Mouse (Mus musculus) adrenal gland, adult 18-20 months (tissue): Measurements from ENCODE around the gene Haghl. TPM values are rescaled to one million over a fixed set of nuclear protein-coding genes. Genes with fewer than 3 reads are reported as not detected.

Experiments used
- DNase-seq, 2 experiments: peaks; one replicate each; pipeline ENCODE4 v3.0.0; 2021 to 2022; ENCODE audit warnings: low spot score in 2 of 2
- long read RNA-seq, 2 experiments: library from polyadenylated mRNA; stranded (forward); transcript quantifications; one replicate each; pipeline ENCODE4 v2.0.0; 2021
- total RNA-seq, 2 experiments: library from RNA; stranded (reverse); gene quantifications; 1 replicate in 1 of 2; 2 replicates in 1 of 2; pipeline ENCODE4 v1.2.3; 2021

Gene Haghl
- total RNA-seq: 10 to 100 TPM; 17.4 to 23.7 TPM
- long read RNA-seq, experiment 1, partial matches to known transcripts: 1 of 5 reads
- long read RNA-seq, experiment 1, other reads (novel, unspliced or antisense): 2 of 5 reads
- long read RNA-seq, experiment 2, transcript Haghl-201 (9 exons, 1,405 nt): major isoform, 35 of 49 reads
- long read RNA-seq, experiment 2, partial matches to known transcripts: 7 of 49 reads
- long read RNA-seq, experiment 2, other reads (novel, unspliced or antisense): 3 of 49 reads

DNA sequence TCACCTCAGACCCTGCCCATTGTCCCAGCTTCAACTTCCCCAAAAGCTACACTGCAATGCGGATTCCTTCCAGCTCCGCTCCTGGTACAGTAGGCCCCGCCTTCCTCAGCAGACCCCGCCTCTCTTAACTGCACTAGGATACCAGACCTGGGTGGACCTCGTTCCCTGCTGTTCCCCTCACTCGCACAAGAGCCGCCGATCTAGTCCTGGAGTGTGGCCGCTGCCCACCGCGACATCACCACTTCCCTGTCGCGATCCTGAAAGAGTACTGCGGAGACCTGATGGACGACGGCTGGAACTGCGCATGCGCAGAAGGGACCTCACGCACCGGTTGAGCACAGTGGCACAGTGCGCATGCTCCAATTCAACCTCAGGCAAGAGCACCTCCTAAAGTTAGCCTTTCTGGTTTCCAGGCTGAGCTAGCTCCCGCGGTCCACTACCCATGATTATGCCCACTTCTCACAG lies at the start of gene Haghl:
Haghl (minus strand) TSS at position 393 of the 465 bp plus-strand sequence.
- peak; percentile 92 for DNase-seq

- no peak for DNase-seq
These were observed 49.2 kb upstream of the Haghl start for GRCm38 (mm10) chr17:25834595-25835222.

- no peak for DNase-seq
These were observed 48.6 kb upstream of the Haghl start for GRCm38 (mm10) chr17:25833961-25834594.

DNA sequence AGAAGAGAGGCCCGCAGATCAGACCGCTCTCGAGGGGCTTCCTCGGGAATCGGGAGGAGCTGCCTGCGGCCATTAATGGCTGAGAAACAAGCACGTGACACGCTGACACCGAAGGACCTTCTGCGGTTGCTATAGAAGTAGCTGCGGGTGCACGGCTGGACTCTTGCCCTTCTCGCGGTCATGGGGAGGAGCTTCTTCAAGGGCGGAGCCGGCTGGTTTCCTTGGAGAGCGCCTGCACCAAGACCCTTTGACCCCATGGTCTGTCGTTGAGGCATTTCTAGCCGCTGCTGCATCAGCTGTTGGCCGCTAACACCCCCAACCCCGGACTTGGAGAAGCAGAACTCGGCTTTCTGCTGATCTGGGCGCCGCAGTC lies 47.8 kb upstream of the Haghl start, which contains the start of gene Stub1:
Stub1 (minus strand) TSS at position 114 of the 373 bp plus-strand sequence.
- peak; percentile 85 to 88 for DNase-seq

- DNase-seq: peak; percentile 99
These were observed 47.2 kb upstream of the Haghl start for GRCm38 (mm10) chr17:25832436-25833290.

DNA sequence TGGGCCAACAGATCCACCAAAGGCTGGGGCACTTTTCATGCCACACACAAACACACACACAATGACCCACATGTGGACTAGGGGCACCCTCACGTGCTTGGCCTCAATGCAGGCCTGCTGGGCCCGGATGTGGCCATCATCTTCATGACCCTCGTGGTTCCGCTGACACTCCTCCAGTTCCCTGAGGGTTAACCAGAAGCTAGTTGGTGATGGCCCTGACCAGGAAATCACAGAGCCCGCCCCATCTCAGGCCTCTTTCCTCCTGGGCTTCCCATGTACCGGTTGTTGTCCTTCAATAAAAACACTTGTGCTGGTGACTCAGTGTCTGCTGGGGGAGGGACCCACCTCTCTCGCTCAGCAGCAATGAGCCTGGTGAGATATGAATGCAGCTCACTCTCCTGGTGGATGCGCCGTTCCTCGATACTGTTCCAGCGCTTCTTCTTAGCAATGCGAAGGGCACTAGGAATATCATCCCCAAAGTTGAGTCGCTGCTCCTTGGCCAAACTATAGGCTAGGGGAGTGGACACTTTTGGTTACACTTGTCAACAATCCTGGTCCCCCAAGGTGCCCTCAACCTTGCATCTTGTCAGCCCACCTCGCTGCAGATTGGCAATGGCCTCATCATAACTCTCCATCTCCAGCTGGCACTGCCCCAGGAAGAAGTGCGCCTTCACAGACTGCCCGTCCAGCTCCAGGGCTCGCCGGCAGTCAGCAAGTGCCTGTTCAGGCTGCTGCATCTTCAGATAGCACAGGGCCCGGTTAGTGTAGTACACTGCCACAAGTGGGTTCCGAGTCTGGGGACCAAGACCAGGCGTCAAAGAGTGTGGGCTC lies 46.2 kb upstream of the Haghl start:
- DNase-seq: no peak

GRCm38 (mm10) chr17:25830806-25831431 lies 45.4 kb upstream of the Haghl start:
- no peak for DNase-seq

DNA sequence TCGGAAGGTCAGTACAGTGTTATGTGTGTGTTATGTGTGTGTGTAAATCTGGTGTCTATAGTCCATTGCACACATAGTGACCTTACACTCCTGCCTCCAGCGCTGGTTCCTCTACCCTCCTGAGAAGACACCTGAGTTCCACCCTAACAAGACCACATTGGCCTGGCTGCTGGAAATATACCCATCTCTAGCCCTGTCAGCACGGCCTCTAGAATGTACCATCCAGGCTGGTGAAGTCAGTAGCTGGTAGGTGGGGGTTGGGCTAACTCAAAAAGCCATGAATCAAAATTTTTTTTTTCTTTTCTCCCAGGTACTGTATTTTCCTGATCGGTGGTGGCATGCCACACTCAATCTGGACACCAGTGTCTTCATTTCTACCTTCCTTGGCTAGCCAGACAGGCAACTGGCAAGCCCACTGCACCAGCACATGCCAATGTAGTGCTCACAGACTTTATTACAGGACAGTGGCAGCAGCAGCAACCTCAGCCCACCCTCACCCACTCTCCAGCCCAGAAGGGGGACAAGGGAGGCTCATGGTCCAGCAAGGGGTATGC lies 44.8 kb upstream of the Haghl start:
- no peak for DNase-seq

GRCm38 (mm10) chr17:25829558-25830017 lies 44.1 kb upstream of the Haghl start:
- no peak for DNase-seq

- DNase-seq: peak; percentile 70 to 77
These were observed 43.5 kb upstream of the Haghl start, which contains the start of gene Jmjd8 for GRCm38 (mm10) chr17:25828712-25829557. Gene Jmjd8 (plus strand): TSS chr17:25828867.

DNA sequence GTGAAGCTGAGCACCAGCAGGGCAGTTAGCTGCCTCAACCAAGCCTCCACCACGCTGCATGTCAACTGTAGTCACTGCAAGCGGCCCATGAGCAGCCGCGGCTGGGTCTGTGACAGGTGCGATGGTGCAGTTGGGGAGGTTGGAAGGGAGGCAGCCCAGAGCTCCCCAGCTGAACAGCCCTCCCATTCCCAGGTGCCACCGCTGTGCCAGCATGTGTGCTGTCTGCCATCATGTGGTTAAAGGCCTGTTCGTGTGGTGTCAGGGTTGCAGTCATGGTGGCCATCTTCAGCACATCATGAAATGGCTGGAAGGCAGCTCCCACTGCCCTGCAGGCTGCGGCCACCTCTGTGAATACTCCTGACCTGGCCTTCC lies 42.7 kb upstream of the Haghl start:
- no peak for DNase-seq

DNA sequence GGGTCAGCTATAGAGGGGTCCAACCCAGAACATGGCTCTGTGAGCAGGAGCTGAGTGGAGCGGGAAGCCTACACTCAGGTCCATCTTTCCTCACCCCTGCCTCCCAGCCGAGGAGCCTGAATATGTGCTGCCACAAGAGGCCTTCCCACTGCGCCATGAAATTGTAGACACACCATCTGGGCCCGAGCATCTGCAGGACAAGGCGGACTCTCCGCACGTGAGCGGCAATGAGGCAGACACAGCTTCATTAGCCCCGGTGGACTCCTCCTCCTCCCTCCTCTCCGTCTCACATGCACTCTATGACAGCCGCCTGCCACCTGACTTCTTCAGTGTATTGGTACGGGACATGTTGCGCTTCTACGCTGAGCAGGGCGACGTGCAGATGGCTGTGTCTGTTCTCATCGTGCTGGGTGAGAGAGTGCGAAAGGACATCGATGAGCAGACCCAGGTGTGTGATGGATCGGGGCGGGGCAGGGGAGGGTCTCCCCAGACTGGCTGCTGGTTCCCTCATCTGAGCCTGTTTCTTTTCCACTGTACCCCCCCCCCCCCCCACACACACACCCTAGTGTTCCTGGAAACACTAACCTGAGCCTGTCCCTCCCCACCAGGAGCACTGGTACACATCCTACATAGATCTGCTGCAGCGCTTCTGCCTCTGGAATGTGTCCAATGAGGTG lies 42.2 kb upstream of the Haghl start:
- no peak for DNase-seq

DNA sequence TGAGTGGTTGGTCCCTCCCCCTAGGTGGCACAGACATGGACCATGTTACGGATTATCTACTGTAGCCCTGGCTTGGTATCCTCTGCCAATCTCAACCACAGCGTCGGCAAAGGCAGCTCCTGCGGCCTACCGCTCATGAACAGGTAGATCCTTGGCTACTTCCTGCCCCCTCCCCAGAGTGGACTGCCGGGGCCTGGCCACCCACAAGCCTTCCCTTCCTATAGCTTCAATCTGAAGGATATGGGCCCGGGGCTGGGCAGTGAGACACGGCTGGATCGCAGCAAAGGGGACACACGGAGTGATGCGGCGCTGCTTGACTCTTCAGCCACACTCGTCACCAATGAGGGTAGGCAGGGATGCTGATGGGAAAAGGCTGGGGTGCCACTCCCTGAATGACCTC lies 41.5 kb upstream of the Haghl start:
- no peak for DNase-seq

- DNase-seq: no peak
These were observed 40.6 kb upstream of the Haghl start for GRCm38 (mm10) chr17:25825984-25826570.

DNA sequence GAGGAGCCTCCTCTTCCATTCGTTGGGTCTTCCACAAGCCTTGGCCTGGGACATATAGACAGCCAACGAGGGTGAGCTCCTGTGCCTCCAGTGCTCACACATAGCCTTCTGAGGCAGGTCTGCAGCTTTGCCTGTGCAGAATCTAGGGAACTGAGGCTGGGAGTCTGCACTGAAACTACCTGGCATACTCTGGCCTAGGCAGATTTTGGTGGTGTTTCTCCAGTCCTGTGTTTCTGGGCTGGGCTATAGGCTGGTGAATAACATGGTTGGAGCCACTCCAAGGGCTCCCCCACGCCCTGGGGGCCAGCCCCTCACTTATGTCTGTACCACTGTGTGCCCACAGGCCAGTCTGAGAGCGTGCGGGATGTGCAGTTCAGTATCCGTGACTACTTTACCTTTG lies 39.8 kb upstream of the Haghl start:
- DNase-seq: no peak

GRCm38 (mm10) chr17:25824362-25825142 lies 39.1 kb upstream of the Haghl start:
- DNase-seq: no peak

GRCm38 (mm10) chr17:25823452-25823851 lies 38.0 kb upstream of the Haghl start, which contains the start of gene Wdr24:
Gene Wdr24 (plus strand): TSS chr17:25823627.
- DNase-seq: peak in 1 of 2 experiments; percentile 66
